Mouse (Mus musculus) kidney, embryonic 16.5 days (tissue): ENCODE measurements around the gene Fam204a. TPM values are rescaled to one million over a fixed set of nuclear protein-coding genes. Genes with fewer than 3 reads are reported as not detected.

Source experiments
- polyA plus RNA-seq: library from polyadenylated mRNA; unstranded; fragments of >200 nt; fragmentation: Nextera tagmentation; extraction: Ambion mirVana; gene quantifications from 2 replicates; pipeline ENCODE4 v1.2.1, GENCODE M21; 2015

Fam204a gene
- polyA plus RNA-seq, 1 experiment from 2014 or later, result 46.1 TPM

Other genes with a start within 250 kb of the Fam204a start
- not detected in 2 replicates for gene Prlhr, start 241.6 kb upstream of the Fam204a start, polyA plus RNA-seq